Mouse (Mus musculus): ENCODE results near the gene Alpl. TPM values are rescaled to one million over a fixed set of nuclear protein-coding genes. Genes with fewer than 3 reads are reported as not detected.

Gene Alpl
- polyA plus RNA-seq, 1 experiment = 0.07 TPM

DNA sequence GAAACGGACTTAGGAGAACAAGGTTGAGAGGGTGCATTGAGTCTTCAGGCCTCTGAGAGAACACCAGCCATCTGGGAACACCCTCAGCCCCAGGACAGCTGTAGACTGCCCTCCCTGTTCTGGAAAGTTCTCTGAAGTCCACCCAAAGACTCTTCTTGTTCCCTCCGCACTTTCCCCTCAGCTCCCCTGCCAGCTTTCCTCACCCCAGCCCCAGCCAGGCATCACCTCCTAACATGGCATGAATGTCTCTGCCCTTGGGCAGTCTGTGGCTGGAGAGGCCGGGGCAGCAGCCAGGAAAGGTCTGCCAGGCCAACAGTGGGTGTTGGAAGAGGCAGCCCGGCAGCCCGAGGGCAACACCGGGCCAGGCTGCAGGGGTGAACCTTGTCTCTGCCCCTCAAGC, 27.4 kb downstream of the Alpl start:
- H3K27me3 ChIP-seq (ENCODE audit: control insufficient read depth, insufficient read depth, insufficient read length) = peaks cover 54% of the 10 kb centered on the region
- no peak overlapping the region for H3K4me3 ChIP-seq
- H3K79me2 ChIP-seq (ENCODE audit: control insufficient read depth, insufficient read depth) = no peaks in the 10 kb centered on the region
- no peak overlapping the region for H3K4me2 ChIP-seq (ENCODE audit: low read depth)
- H3ac ChIP-seq (ENCODE audit: control insufficient read depth, insufficient read length) = no peak overlapping the region
- TF ChIP-seq MYOD1 (IDR thresholded peaks at IDR 0.05; ENCODE audit: control insufficient read depth in 1 of 3, insufficient read length in 2 of 3, low read depth in 2 of 3) = no peak
- TF ChIP-seq REST (IDR thresholded peaks at IDR 0.05; ENCODE audit: insufficient read depth, insufficient read length) = no peak
- TF ChIP-seq TCF12 (IDR thresholded peaks at IDR 0.05; ENCODE audit: insufficient read depth, poor library complexity, severe bottlenecking) = no peak
- no peak for TF ChIP-seq SRF (IDR thresholded peaks at IDR 0.05; ENCODE audit: control insufficient read depth, insufficient read length, low read depth)
- TF ChIP-seq POLR2AphosphoS2 (IDR thresholded peaks at IDR 0.05; ENCODE audit: insufficient read length, low read depth) = no peak
- TF ChIP-seq MYOG (IDR thresholded peaks at IDR 0.05; ENCODE audit: control insufficient read depth in 1 of 3, insufficient read depth in 1 of 3, insufficient read length in 2 of 3, low read depth in 2 of 3) = no peak
- TF ChIP-seq E2F4 (IDR thresholded peaks at IDR 0.05; ENCODE audit: insufficient read depth) = no peak
- TF ChIP-seq USF1 (IDR thresholded peaks at IDR 0.05; ENCODE audit: low read depth) = no peak
- TF ChIP-seq MAX (IDR thresholded peaks at IDR 0.05; ENCODE audit: low read depth) = no peak
- TF ChIP-seq POLR2A (IDR thresholded peaks at IDR 0.05; ENCODE audit: insufficient read length, low read depth) = no peak
- TF ChIP-seq CEBPB (IDR thresholded peaks at IDR 0.05; ENCODE audit: insufficient read depth, poor library complexity, severe bottlenecking) = no peak
- no peak for TF ChIP-seq TCF3 (IDR thresholded peaks at IDR 0.05; ENCODE audit: insufficient read length, low read depth)
- H3K36me3 ChIP-seq (ENCODE audit: control insufficient read depth, insufficient read depth) = no peaks in the 10 kb centered on the region

DNA sequence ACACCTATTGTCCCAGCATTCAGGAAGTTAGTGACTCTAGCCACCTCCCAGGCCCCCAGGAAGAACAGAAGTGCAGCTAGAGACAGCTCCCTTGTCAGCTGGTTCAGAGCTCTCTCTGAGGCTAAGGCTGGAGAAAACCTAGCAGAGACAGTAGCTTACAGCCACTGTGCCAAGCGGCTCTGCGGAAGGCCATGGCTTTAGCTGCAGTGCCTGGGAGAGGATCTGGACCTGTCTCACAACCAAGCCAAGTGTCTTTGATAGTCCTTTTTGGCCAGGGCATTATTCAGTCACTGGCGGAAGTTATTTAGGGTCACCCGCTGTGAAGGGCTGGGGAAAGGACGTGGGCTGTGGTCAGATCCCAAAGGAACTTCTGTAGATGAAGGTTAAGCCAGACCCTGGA, 27.8 kb downstream of the Alpl start:
- peaks cover 51% of the 10 kb centered on the region for H3K27me3 ChIP-seq (ENCODE audit: control insufficient read depth, insufficient read depth, insufficient read length)
- H3K4me3 ChIP-seq = no peak overlapping the region
- TF ChIP-seq USF1 (IDR thresholded peaks at IDR 0.05; ENCODE audit: low read depth) = no peak
- no peak for TF ChIP-seq POLR2A (IDR thresholded peaks at IDR 0.05; ENCODE audit: insufficient read length, low read depth)
- no peak for TF ChIP-seq TCF12 (IDR thresholded peaks at IDR 0.05; ENCODE audit: insufficient read depth, poor library complexity, severe bottlenecking)
- TF ChIP-seq SRF (IDR thresholded peaks at IDR 0.05; ENCODE audit: control insufficient read depth, insufficient read length, low read depth) = no peak
- no peak for TF ChIP-seq TCF3 (IDR thresholded peaks at IDR 0.05; ENCODE audit: insufficient read length, low read depth)
- no peak for TF ChIP-seq MYOD1 (IDR thresholded peaks at IDR 0.05; ENCODE audit: control insufficient read depth in 1 of 3, insufficient read length in 2 of 3, low read depth in 2 of 3)
- TF ChIP-seq REST (IDR thresholded peaks at IDR 0.05; ENCODE audit: insufficient read depth, insufficient read length) = no peak
- no peak for TF ChIP-seq MYOG (IDR thresholded peaks at IDR 0.05; ENCODE audit: control insufficient read depth in 1 of 3, insufficient read depth in 1 of 3, insufficient read length in 2 of 3, low read depth in 2 of 3)
- no peak for TF ChIP-seq MAX (IDR thresholded peaks at IDR 0.05; ENCODE audit: low read depth)
- no peak for TF ChIP-seq POLR2AphosphoS2 (IDR thresholded peaks at IDR 0.05; ENCODE audit: insufficient read length, low read depth)
- TF ChIP-seq CEBPB (IDR thresholded peaks at IDR 0.05; ENCODE audit: insufficient read depth, poor library complexity, severe bottlenecking) = no peak
- no peak for TF ChIP-seq E2F4 (IDR thresholded peaks at IDR 0.05; ENCODE audit: insufficient read depth)
- no peaks in the 10 kb centered on the region for H3K36me3 ChIP-seq (ENCODE audit: control insufficient read depth, insufficient read depth)
- H3K4me2 ChIP-seq (ENCODE audit: low read depth) = no peak overlapping the region
- H3ac ChIP-seq (ENCODE audit: control insufficient read depth, insufficient read length) = no peak overlapping the region
- H3K79me2 ChIP-seq (ENCODE audit: control insufficient read depth, insufficient read depth) = no peaks in the 10 kb centered on the region

GRCm38 (mm10) chr4:137766365-137766764, 29.8 kb downstream of the Alpl start:
- Histone ChIP-seq H3K27me3 (ENCODE audit: control insufficient read depth, insufficient read depth, insufficient read length) (peaks cover 44% of the 10 kb centered on the region), H3K4me2 (ENCODE audit: low read depth) (no peak overlapping the region), H3K4me3 (no peak overlapping the region), H3K36me3 (ENCODE audit: control insufficient read depth, insufficient read depth) (no peaks in the 10 kb centered on the region), H3ac (ENCODE audit: control insufficient read depth, insufficient read length) (no peak overlapping the region), H3K79me2 (ENCODE audit: control insufficient read depth, insufficient read depth) (no peaks in the 10 kb centered on the region)
- TF ChIP-seq POLR2A (IDR thresholded peaks at IDR 0.05; ENCODE audit: insufficient read length, low read depth) (no peak), MAX (IDR thresholded peaks at IDR 0.05; ENCODE audit: low read depth) (no peak), TCF12 (IDR thresholded peaks at IDR 0.05; ENCODE audit: insufficient read depth, poor library complexity, severe bottlenecking) (no peak), MYOG (IDR thresholded peaks at IDR 0.05; ENCODE audit: control insufficient read depth in 1 of 3, insufficient read depth in 1 of 3, insufficient read length in 2 of 3, low read depth in 2 of 3) (no peak), POLR2AphosphoS2 (IDR thresholded peaks at IDR 0.05; ENCODE audit: insufficient read length, low read depth) (no peak), USF1 (IDR thresholded peaks at IDR 0.05; ENCODE audit: low read depth) (no peak), MYOD1 (IDR thresholded peaks at IDR 0.05; ENCODE audit: control insufficient read depth in 1 of 3, insufficient read length in 2 of 3, low read depth in 2 of 3) (no peak), REST (IDR thresholded peaks at IDR 0.05; ENCODE audit: insufficient read depth, insufficient read length) (no peak), SRF (IDR thresholded peaks at IDR 0.05; ENCODE audit: control insufficient read depth, insufficient read length, low read depth) (no peak), E2F4 (IDR thresholded peaks at IDR 0.05; ENCODE audit: insufficient read depth) (no peak), CEBPB (IDR thresholded peaks at IDR 0.05; ENCODE audit: insufficient read depth, poor library complexity, severe bottlenecking) (no peak), TCF3 (IDR thresholded peaks at IDR 0.05; ENCODE audit: insufficient read length, low read depth) (no peak)

- TF ChIP-seq TCF12 (IDR thresholded peaks at IDR 0.05; ENCODE audit: insufficient read depth, poor library complexity, severe bottlenecking) = no peak
- no peak overlapping the region for H3K4me3 ChIP-seq
- H3K4me2 ChIP-seq (ENCODE audit: low read depth) = no peak overlapping the region
- H3K27me3 ChIP-seq (ENCODE audit: control insufficient read depth, insufficient read depth, insufficient read length) = peaks cover 44% of the 10 kb centered on the region
- no peaks in the 10 kb centered on the region for H3K36me3 ChIP-seq (ENCODE audit: control insufficient read depth, insufficient read depth)
- no peaks in the 10 kb centered on the region for H3K79me2 ChIP-seq (ENCODE audit: control insufficient read depth, insufficient read depth)
- no peak overlapping the region for H3ac ChIP-seq (ENCODE audit: control insufficient read depth, insufficient read length)
Observed at GRCm38 (mm10) chr4:137765554-137765971, 30.6 kb downstream of the Alpl start.

- no peak overlapping the region for H3K4me2 ChIP-seq (ENCODE audit: low read depth)
- H3ac ChIP-seq (ENCODE audit: control insufficient read depth, insufficient read length) = no peak overlapping the region
- H3K79me2 ChIP-seq (ENCODE audit: control insufficient read depth, insufficient read depth) = no peaks in the 10 kb centered on the region
- no peak for TF ChIP-seq MAX (IDR thresholded peaks at IDR 0.05; ENCODE audit: low read depth)
- TF ChIP-seq POLR2AphosphoS2 (IDR thresholded peaks at IDR 0.05; ENCODE audit: insufficient read length, low read depth) = no peak
- TF ChIP-seq USF1 (IDR thresholded peaks at IDR 0.05; ENCODE audit: low read depth) = no peak
- TF ChIP-seq MYOD1 (IDR thresholded peaks at IDR 0.05; ENCODE audit: control insufficient read depth in 1 of 3, insufficient read length in 2 of 3, low read depth in 2 of 3) = no peak
- TF ChIP-seq POLR2A (IDR thresholded peaks at IDR 0.05; ENCODE audit: insufficient read length, low read depth) = no peak
- no peak for TF ChIP-seq TCF12 (IDR thresholded peaks at IDR 0.05; ENCODE audit: insufficient read depth, poor library complexity, severe bottlenecking)
- TF ChIP-seq E2F4 (IDR thresholded peaks at IDR 0.05; ENCODE audit: insufficient read depth) = no peak
- no peak for TF ChIP-seq SRF (IDR thresholded peaks at IDR 0.05; ENCODE audit: control insufficient read depth, insufficient read length, low read depth)
- no peak for TF ChIP-seq CEBPB (IDR thresholded peaks at IDR 0.05; ENCODE audit: insufficient read depth, poor library complexity, severe bottlenecking)
- no peaks in the 10 kb centered on the region for H3K36me3 ChIP-seq (ENCODE audit: control insufficient read depth, insufficient read depth)
- no peak overlapping the region for H3K4me3 ChIP-seq
- H3K27me3 ChIP-seq (ENCODE audit: control insufficient read depth, insufficient read depth, insufficient read length) = peaks cover 37% of the 10 kb centered on the region
Observed at GRCm38 (mm10) chr4:137764621-137765020, 31.6 kb downstream of the Alpl start.

Data from myocyte (in vitro differentiated cells).